Mouse (Mus musculus): ENCODE data around the gene Tppp3. TPM values are rescaled to one million over a fixed set of nuclear protein-coding genes. Genes with fewer than 3 reads are reported as not detected.

Gene Tppp3
- polyA plus RNA-seq, 1 experiment from 2014 or later = 38.7 TPM

Other genes starting within 250 kb of the Tppp3 start
- 20.8 and 22.5 TPM in 2 replicates for gene D230025D16Rik, start 246.4 kb downstream of the Tppp3 start, polyA plus RNA-seq (2015; fragmentation: Nextera tagmentation; extraction: Ambion mirVana)
- 12.7 and 13.1 TPM in 2 replicates for gene B3gnt9, start 216.4 kb downstream of the Tppp3 start, polyA plus RNA-seq (2015; fragmentation: Nextera tagmentation; extraction: Ambion mirVana)
- gene Tradd, start 206.9 kb downstream of the Tppp3 start, polyA plus RNA-seq (2015; fragmentation: Nextera tagmentation; extraction: Ambion mirVana) = 20.3 and 25.4 TPM in 2 replicates
- 4.5 and 5.0 TPM in 2 replicates for gene Fbxl8, start 206.9 kb downstream of the Tppp3 start, polyA plus RNA-seq (2015; fragmentation: Nextera tagmentation; extraction: Ambion mirVana)
- gene Hsf4, start 201.7 kb downstream of the Tppp3 start, polyA plus RNA-seq (2015; fragmentation: Nextera tagmentation; extraction: Ambion mirVana) = 0.27 and 0.29 TPM in 2 replicates
- 5.2 and 5.8 TPM in 2 replicates for gene Nol3, start 195.4 kb downstream of the Tppp3 start, polyA plus RNA-seq (2015; fragmentation: Nextera tagmentation; extraction: Ambion mirVana)
- gene 4931428F04Rik, start 181.7 kb downstream of the Tppp3 start, polyA plus RNA-seq (2015; fragmentation: Nextera tagmentation; extraction: Ambion mirVana) = 5.4 and 6.7 TPM in 2 replicates
- gene Exoc3l, start 175.4 kb downstream of the Tppp3 start, polyA plus RNA-seq (2015; fragmentation: Nextera tagmentation; extraction: Ambion mirVana) = 14.6 and 14.9 TPM in 2 replicates
- gene E2f4, start 173.9 kb downstream of the Tppp3 start, polyA plus RNA-seq (2015; fragmentation: Nextera tagmentation; extraction: Ambion mirVana) = 50.8 and 61.1 TPM in 2 replicates
- gene Elmo3, start 165.9 kb downstream of the Tppp3 start, polyA plus RNA-seq (2015; fragmentation: Nextera tagmentation; extraction: Ambion mirVana) = 4.1 and 5.1 TPM in 2 replicates
- 0.80 and 0.84 TPM in 2 replicates for gene Lrrc29, start 145.2 kb downstream of the Tppp3 start, polyA plus RNA-seq (2015; fragmentation: Nextera tagmentation; extraction: Ambion mirVana)
- 82.1 and 84.2 TPM in 2 replicates for gene Tmem208, start 145.2 kb downstream of the Tppp3 start, polyA plus RNA-seq (2015; fragmentation: Nextera tagmentation; extraction: Ambion mirVana)
- gene Fhod1, start 123.6 kb downstream of the Tppp3 start, polyA plus RNA-seq (2015; fragmentation: Nextera tagmentation; extraction: Ambion mirVana) = 1.1 and 2.3 TPM in 2 replicates
- gene Slc9a5, start 122.7 kb downstream of the Tppp3 start, polyA plus RNA-seq (2015; fragmentation: Nextera tagmentation; extraction: Ambion mirVana) = 1.1 and 1.4 TPM in 2 replicates
- 0.18 and 0.21 TPM in 2 replicates for gene Plekhg4, start 98.3 kb downstream of the Tppp3 start, polyA plus RNA-seq (2015; fragmentation: Nextera tagmentation; extraction: Ambion mirVana)
- 0.07 TPM in 1 of 2 replicates, not detected in the other for gene Kctd19, start 58.0 kb downstream of the Tppp3 start, polyA plus RNA-seq (2015; fragmentation: Nextera tagmentation; extraction: Ambion mirVana)
- gene Lrrc36, start 58.0 kb downstream of the Tppp3 start, polyA plus RNA-seq (2015; fragmentation: Nextera tagmentation; extraction: Ambion mirVana) = 0.37 and 0.54 TPM in 2 replicates
- 26.3 and 31.3 TPM in 2 replicates for gene Zdhhc1, start 25.4 kb upstream of the Tppp3 start, polyA plus RNA-seq (2015; fragmentation: Nextera tagmentation; extraction: Ambion mirVana)
- gene Hsd11b2, start 47.2 kb upstream of the Tppp3 start, polyA plus RNA-seq (2015; fragmentation: Nextera tagmentation; extraction: Ambion mirVana) = 0.24 and 0.25 TPM in 2 replicates
- gene Atp6v0d1, start 94.5 kb upstream of the Tppp3 start, polyA plus RNA-seq (2015; fragmentation: Nextera tagmentation; extraction: Ambion mirVana) = 62.4 and 63.7 TPM in 2 replicates
- 34.0 and 36.2 TPM in 2 replicates for gene Ripor1, start 133.7 kb upstream of the Tppp3 start, polyA plus RNA-seq (2015; fragmentation: Nextera tagmentation; extraction: Ambion mirVana)
- 72.1 and 80.0 TPM in 2 replicates for gene Ctcf, start 165.0 kb upstream of the Tppp3 start, polyA plus RNA-seq (2015; fragmentation: Nextera tagmentation; extraction: Ambion mirVana)
- 0.71 TPM in 1 of 2 replicates, not detected in the other for gene Agrp, start 165.9 kb upstream of the Tppp3 start, polyA plus RNA-seq (2015; fragmentation: Nextera tagmentation; extraction: Ambion mirVana)
- gene Carmil2, start 214.7 kb upstream of the Tppp3 start, polyA plus RNA-seq (2015; fragmentation: Nextera tagmentation; extraction: Ambion mirVana) = 1.4 and 3.0 TPM in 2 replicates
- gene Acd, start 229.6 kb upstream of the Tppp3 start, polyA plus RNA-seq (2015; fragmentation: Nextera tagmentation; extraction: Ambion mirVana) = 36.4 and 41.7 TPM in 2 replicates
- gene Pard6a, start 229.6 kb upstream of the Tppp3 start, polyA plus RNA-seq (2015; fragmentation: Nextera tagmentation; extraction: Ambion mirVana) = 13.6 and 17.5 TPM in 2 replicates
- gene 4933405L10Rik, start 236.1 kb upstream of the Tppp3 start, polyA plus RNA-seq (2015; fragmentation: Nextera tagmentation; extraction: Ambion mirVana) = 0.16 TPM in 1 of 2 replicates, not detected in the other
- gene Enkd1, start 236.7 kb upstream of the Tppp3 start, polyA plus RNA-seq (2015; fragmentation: Nextera tagmentation; extraction: Ambion mirVana) = 13.1 and 13.6 TPM in 2 replicates